Mouse (Mus musculus): ENCODE measurements at regions not wholly inside any gene's neighbourhood (a gene's known extent, or its start where the extent isn't known, plus 50 kb on each side); places are given as distances from the start of the nearest gene placed in this dataset.

- DNase-seq (ENCODE audit: low spot score), result no peak
Measured at GRCm38 (mm10) chr17:45794926-45795325, 61.3 kb upstream of the 1600014C23Rik start.

DNA sequence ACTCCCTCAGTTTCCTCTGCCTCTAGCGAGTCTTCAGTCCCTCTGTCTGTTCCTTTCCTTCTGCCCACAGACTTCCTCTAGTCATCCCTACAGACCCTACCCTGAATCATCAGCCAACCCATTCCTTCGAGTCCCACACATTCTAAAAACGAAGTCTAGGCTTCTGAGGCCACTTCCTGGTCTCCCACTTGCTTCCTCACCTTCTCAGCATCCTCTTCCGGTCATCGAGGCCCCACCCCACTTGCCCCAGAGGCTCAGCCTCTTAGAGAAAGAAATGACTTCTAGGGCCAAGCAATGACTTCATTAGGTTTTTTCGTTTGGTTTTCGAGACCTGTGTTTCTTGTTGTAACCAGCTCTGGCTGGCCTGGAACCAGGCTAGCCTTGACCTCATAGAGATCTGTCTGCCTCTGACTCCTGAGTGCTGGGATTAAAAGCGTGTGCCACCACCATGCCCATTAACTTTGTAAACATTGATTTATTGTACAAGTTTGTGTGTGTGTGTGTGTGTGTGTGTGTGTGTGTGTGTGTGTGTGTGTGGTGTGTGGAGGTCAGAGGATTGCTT lies 57.4 kb upstream of the 1600014C23Rik start:
- no peak for DNase-seq (ENCODE audit: low spot score)

DNA sequence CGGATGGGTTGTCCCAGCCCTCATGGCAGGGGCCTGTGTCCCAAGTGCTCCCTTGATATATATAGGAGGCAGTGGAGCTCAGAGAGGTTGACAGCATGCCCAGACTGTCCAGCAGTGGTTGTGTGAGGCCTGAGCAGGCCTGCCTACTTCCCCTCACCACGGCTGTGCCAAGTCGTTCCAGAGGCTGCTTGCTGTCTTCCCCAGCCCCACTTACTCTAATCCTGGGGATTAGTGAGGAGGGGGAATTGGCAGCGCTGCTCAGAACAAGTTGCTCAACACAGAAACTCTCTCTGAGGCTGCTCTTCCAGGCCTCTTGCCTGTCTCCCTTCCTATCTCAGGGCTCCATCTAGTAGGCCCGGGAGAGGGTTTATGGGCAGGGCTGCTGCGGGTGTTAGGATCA lies 56.1 kb upstream of the 1600014C23Rik start:
- no peak for DNase-seq (ENCODE audit: low spot score)

DNA sequence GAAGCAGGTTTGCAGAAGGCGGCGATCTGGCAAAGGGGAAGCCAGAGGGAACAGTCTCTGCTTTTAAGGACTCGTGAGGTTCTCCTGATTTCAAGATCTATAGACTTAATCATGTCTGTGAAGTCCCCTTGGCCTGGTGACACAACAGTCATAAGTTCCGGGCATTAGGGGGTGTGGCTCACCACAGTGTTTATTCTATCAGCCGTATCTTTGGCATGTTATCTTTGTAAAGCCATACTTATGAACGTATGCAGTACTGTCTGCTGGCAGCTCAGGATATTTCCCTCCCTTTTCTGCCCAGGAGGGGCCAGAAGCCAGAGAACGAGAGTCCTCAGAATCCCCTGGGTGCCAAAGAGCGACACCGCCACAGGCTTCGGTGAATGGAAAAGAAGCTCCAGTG lies 51.3 kb upstream of the 1600014C23Rik start:
- DNase-seq (ENCODE audit: low spot score), result no peak

- no peak for DNase-seq (ENCODE audit: low spot score)
Measured at GRCm38 (mm10) chr17:45784496-45784895, 50.9 kb upstream of the 1600014C23Rik start.

Data from testis, postnatal 10 days (tissue).